Mouse (Mus musculus) layer of hippocampus, postnatal 25 days (tissue): Measurements from ENCODE around the gene Mrpl30. TPM values are rescaled to one million over a fixed set of nuclear protein-coding genes. Genes with fewer than 3 reads are reported as not detected.

Experiments
- DNase-seq, 2 experiments: peaks; one replicate each; pipeline ENCODE4 v3.0.0; 2022; ENCODE audit warnings: mixed read lengths in 2 of 2, low spot score in 1 of 2; ENCODE audit errors: extremely low spot score in 1 of 2
- total RNA-seq, 2 experiments: library from RNA; stranded (reverse); gene quantifications; 2 replicates each; pipeline ENCODE4 v1.2.3; 2021

Mrpl30 gene
- total RNA-seq, 2 experiments from 2014 or later: 138 to 142 TPM

DNA sequence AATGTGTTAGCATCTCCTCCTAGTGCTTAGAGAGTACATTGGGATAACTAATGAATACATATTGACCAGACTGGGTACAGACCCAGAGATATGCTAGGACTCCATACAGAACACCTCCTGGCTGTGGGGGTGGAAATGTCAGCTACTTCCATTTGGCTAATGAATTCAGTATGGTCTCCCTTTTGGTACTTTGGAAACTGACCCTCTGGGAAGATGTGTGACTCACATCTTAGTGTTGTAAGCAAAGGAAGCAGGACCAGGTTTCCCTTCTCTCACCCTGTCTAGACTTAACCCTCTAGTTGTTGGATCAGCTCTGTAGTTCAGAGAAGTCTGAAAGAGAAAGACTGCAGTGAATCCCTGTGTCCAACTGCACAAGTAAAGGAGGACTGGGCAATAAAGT lies 4.3 kb downstream of the Mrpl30 start:
- DNase-seq: no peak

- DNase-seq: no peak
Observed at GRCm38 (mm10) chr1:37899816-37900215, 9.5 kb downstream of the Mrpl30 start.

GRCm38 (mm10) chr1:37900288-37900687 lies 10.0 kb downstream of the Mrpl30 start:
- DNase-seq: no peak

- peak in 1 of 2 experiments; percentile 12 for DNase-seq
Observed at GRCm38 (mm10) chr1:37903178-37903577, 12.9 kb downstream of the Mrpl30 start.

DNA sequence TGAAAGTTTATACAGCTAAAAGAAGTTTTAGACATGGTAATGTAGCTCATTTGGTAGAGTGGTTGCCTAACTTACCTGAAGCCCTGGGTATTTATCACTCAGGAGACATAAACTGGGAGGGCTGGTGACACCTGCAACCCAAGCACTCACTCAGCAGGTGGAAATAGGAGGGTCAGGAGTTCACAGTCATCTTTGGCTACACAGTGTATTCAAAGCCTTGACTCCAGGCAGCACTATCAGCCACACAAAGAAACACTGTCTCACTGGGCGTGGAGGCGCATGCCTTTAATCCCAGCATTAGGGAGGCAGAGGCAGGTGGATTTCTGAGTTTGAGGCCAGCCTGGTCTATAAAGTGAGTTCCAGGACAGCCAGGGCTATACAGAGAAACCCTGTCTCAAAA lies 22.5 kb downstream of the Mrpl30 start:
- DNase-seq: no peak

DNA sequence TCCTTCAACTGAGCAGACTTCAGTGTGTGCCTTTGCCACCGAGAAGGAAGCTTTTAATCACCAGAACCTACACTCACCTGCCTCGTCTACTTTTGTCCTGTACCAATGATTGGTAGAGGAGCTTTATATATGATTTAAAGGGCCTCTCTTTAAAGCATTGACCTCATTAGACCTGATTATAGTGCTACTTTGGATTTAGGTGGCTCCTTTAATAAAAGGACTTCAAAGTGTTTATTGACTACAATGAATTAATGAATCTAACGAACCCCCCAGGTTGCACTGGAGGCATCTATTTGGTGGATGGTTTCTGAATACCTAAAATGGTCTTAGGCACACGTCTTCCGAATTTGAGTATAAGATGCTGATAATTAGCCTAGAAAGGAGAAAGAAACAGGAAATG lies 26.1 kb downstream of the Mrpl30 start, which contains the start of gene Lyg2:
TSS of gene Lyg2 (minus strand) at position 101 of the 400 bp plus-strand sequence.
- no peak for DNase-seq

DNA sequence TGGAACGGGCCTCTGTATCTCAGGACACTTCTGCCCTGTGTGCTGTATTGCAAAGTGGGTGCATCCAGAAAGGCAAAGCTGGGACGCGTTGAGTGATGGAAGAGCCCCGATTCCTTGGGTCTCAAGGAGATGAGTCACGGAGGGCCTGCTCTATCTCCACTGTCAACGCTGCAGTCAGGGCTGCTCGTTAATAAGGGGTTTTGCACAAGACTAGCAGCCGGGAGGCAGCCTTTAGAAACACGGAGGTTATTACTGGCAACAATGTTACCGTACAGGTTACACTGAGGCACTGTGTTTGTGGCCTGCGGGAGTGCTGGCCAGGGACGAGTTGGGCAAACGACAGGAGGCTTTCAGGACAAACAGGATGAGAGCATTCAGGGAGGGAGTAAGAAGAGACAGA lies 27.4 kb downstream of the Mrpl30 start:
- DNase-seq: no peak

GRCm38 (mm10) chr1:37918096-37918495 lies 27.8 kb downstream of the Mrpl30 start:
- no peak for DNase-seq

DNA sequence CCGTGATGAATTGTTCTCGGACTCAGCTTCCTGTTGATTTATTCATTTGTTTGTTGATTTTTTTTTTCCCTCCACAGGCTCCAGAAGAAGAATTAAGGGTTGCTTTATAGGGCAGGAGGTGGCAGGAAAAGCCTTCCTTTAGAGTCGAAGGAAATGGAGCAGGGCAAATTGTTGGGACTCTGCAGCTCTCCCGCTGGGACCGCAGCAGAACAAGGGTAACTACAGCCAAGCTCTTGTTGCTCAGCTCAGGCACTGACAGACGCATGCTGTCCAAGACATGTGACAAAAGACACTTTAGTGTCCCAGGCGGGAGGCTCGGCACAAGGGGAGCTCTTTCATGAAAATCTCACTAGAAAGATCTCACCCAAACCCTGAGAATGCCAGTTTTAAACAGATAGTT lies 32.3 kb downstream of the Mrpl30 start:
- no peak for DNase-seq

GRCm38 (mm10) chr1:37925971-37926370 lies 35.7 kb downstream of the Mrpl30 start:
- DNase-seq: no peak

DNA sequence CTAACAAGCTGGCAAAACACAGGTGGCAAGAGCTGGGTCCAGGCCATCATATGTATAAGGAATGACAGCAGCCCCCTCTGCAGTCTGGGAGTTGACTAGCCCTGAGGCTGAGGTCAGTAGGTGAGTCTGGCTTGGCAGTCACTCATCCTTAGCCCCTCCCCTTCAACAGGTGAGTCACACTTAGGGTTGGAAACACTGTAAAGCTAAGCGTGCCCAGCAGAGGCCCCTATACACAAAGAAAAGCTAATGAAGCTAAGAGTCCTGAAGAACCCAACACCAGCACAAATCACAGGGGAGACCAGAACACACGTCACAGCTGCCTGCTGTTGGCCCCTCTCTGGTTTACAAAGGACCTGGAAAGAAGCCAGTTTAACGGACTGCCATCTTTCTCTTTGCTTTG lies 41.5 kb downstream of the Mrpl30 start:
- DNase-seq: no peak

Other genes starting within 250 kb of the Mrpl30 start
- 100 to 1,000 TPM; 377 to 428 TPM for gene 2010300C02Rik, start 170.4 kb upstream of the Mrpl30 start, total RNA-seq
- gene Tsga10, start 24.0 kb upstream of the Mrpl30 start, total RNA-seq: 10 to 100 TPM; 21.7 to 25.8 TPM
- gene Lipt1, start 18.7 kb upstream of the Mrpl30 start, total RNA-seq: 1 to 10 TPM; 7.6 to 7.7 TPM
- 10 to 100 TPM in 1 of 2 experiments, 1 to 10 TPM in 1; 9.9 to 10.6 TPM for gene Mitd1, start 66 bp upstream of the Mrpl30 start, total RNA-seq
- gene Lyg2, start 26.0 kb downstream of the Mrpl30 start, total RNA-seq: under 1 TPM in 1 of 2 experiments, not detected in 1; 0.10 TPM
- gene Lyg1, start 67.3 kb downstream of the Mrpl30 start, total RNA-seq: not detected
- 10 to 100 TPM; 62.4 to 64.2 TPM for gene Txndc9, start 107.4 kb downstream of the Mrpl30 start, total RNA-seq
- gene Eif5b, start 107.5 kb downstream of the Mrpl30 start, total RNA-seq: 10 to 100 TPM; 41.5 to 47.4 TPM
- 10 to 100 TPM; 29.9 to 37.3 TPM for gene Rev1, start 239.3 kb downstream of the Mrpl30 start, total RNA-seq